In genomic region chr2:118606976-118607375, GRCm38 (mm10) we compare ENCODE assay signal across 23 mouse cellular contexts. TPM values are rescaled to one million over a fixed set of nuclear protein-coding genes. Genes with fewer than 3 reads are reported as not detected.
DNase-seq lines count a peak whose midpoint lies in the region; ATAC-seq and TF ChIP-seq lines count a peak whose summit lies in the region.
"Had no signal": no experiment of that assay in that cellular context is flagged by ENCODE, and none has a peak within 500 bp of the region (broad histone marks: within the 10 kb centered on the region; RNA-seq: fewer than 3 reads in every experiment).

No protein-coding gene starts in this region.

- no peaks in the 10 kb centered on the region for H3K36me3 ChIP-seq in kidney, adult 2 months (ENCODE audit: control insufficient read depth, insufficient read depth, low read length)
- H3K36me3 ChIP-seq in kidney, embryonic 14.5 days (ENCODE audit: control insufficient read depth, insufficient read depth, low read length): peaks cover 86% of the 10 kb centered on the region

- no peaks in the 10 kb centered on the region for H3K27me3 ChIP-seq in kidney, adult 2 months (replicated peaks; ENCODE audit: control insufficient read depth, insufficient read depth, low read length)
- H3K27me3 ChIP-seq in kidney, embryonic 14.5 days (ENCODE audit: control insufficient read depth, insufficient read depth, low read length): no peaks in the 10 kb centered on the region
- H3K27me3 ChIP-seq: embryonic facial prominence, embryonic 15.5 days had no signal

- H3K4me1 ChIP-seq in kidney, adult 2 months (ENCODE audit: control insufficient read depth, insufficient read depth, low read length): no peaks in the 10 kb centered on the region
- no peaks in the 10 kb centered on the region for H3K4me1 ChIP-seq in kidney, embryonic 14.5 days (ENCODE audit: control insufficient read depth, insufficient read depth, low read length)
- H3K4me1 ChIP-seq: embryonic facial prominence, embryonic 15.5 days; forebrain, embryonic 10.5 days; hindbrain, embryonic 10.5 days had no signal

- H3K9ac ChIP-seq in kidney, embryonic 14.5 days (ENCODE audit: low read depth, low read length): no peak overlapping the region
- H3K9ac ChIP-seq: embryonic facial prominence, embryonic 15.5 days; hindbrain, embryonic 14.5 days had no signal

- H3K27ac ChIP-seq in kidney, adult 2 months (ENCODE audit: insufficient read depth, low read depth, low read length): no peak overlapping the region
- no peak overlapping the region for H3K27ac ChIP-seq in kidney, embryonic 14.5 days (ENCODE audit: low read depth, low read length)
- H3K27ac ChIP-seq: embryonic facial prominence, embryonic 15.5 days; forebrain, embryonic 10.5 days; gastrocnemius, adult 2 months; hindbrain, embryonic 10.5 days; hindbrain, embryonic 14.5 days had no signal

- H3K9me3 ChIP-seq in kidney, embryonic 14.5 days (ENCODE audit: control insufficient read depth, low read length): no peaks in the 10 kb centered on the region
- H3K9me3 ChIP-seq: embryonic facial prominence, embryonic 15.5 days; G1E had no signal

- peak; percentile 7 for DNase-seq in adrenal gland, adult 2 months
- DNase-seq in adrenal gland, postnatal 10 days: no peak
- peak; percentile 24 for DNase-seq in kidney, adult 2 months
- DNase-seq in kidney, adult 18-20 months: no peak
- DNase-seq in kidney, postnatal 36 days: peak; percentile 12 to 15
- DNase-seq in R1 (ENCODE audit: low read depth, low spot score): peak; percentile 61
- DNase-seq: B cell, adult 2 months; cerebellum, adult 11 months; cerebellum, adult 8-10 months; cerebellum, postnatal 14 days; embryo, embryonic 11 days; gastrocnemius, adult 2 months; gastrocnemius, postnatal 25 days; heart, postnatal 14 days had no signal

- no peak overlapping the region for H3K4me2 ChIP-seq in kidney, embryonic 14.5 days (replicated peaks; ENCODE audit: low read depth, low read length)
- H3K4me2 ChIP-seq: embryonic facial prominence, embryonic 15.5 days; hindbrain, embryonic 14.5 days had no signal

- ATAC-seq in kidney, embryonic 14.5 days (ENCODE audit: low FRiP score, low TSS enrichment): no peak
- ATAC-seq: CD4-positive, CD25-positive, alpha-beta regulatory T cell, adult 4 months; forebrain, embryonic 14.5 days had no signal

- TF ChIP-seq POLR2A in kidney, adult 2 months (IDR thresholded peaks at IDR 0.05; ENCODE audit: low read depth, low read length): no peak

- TF ChIP-seq CTCF in kidney, adult 2 months (conservative IDR thresholded peaks at IDR 0.05; ENCODE audit: insufficient read depth, insufficient read length, low read depth, low read length): no peak

- WGBS in kidney, adult 2 months: 45% methylated on average over 5 of the region's 5 CpGs
- 54% methylated on average over 5 of the region's 5 CpGs for WGBS in kidney, embryonic 14.5 days

- H3K4me3 ChIP-seq in kidney, adult 2 months (ENCODE audit: insufficient read depth, low read depth, low read length): no peak overlapping the region
- no peak overlapping the region for H3K4me3 ChIP-seq in kidney, embryonic 14.5 days (ENCODE audit: low read length)
- H3K4me3 ChIP-seq: embryonic facial prominence, embryonic 15.5 days; erythroblast, embryonic 14.5 days; forebrain, embryonic 10.5 days; gastrocnemius, adult 2 months; hindbrain, embryonic 10.5 days had no signal

RNA-seq across cellular contexts. Expression of gene Bub1b, which starts 9.0 kb away (rescaled TPM):
- 1 to 10 TPM; 2.8 to 4.6 TPM for total RNA-seq in adrenal gland, adult 2 months (2021)
- 1.0 and 1.1 TPM in 2 replicates for polyA plus RNA-seq in adrenal gland, adult 2 months (2012; rRNA removed)
- 10 to 100 TPM; 21.6 to 27.2 TPM for total RNA-seq in adrenal gland, postnatal 10 days (2021)
- 0.68 and 0.72 TPM in 2 replicates for polyA plus RNA-seq in kidney, adult 2 months (2012; rRNA removed)
- 63.7 and 107 TPM in 2 replicates for polyA plus RNA-seq in kidney, embryonic 14.5 days (2014; fragmentation: Nextera tagmentation; extraction: Ambion mirVana)

RNA-seq across cellular contexts. Expression of gene Pak6, which starts 56.1 kb away (rescaled TPM):
- total RNA-seq in adrenal gland, adult 2 months (2021): 10 to 100 TPM; 12.0 to 22.5 TPM
- polyA plus RNA-seq in adrenal gland, adult 2 months (2012; rRNA removed): 35.3 and 38.7 TPM in 2 replicates
- 10 to 100 TPM in 1 of 2 experiments, 1 to 10 TPM in 1; 8.0 to 13.6 TPM for total RNA-seq in adrenal gland, postnatal 10 days (2021)
- 10.9 and 13.7 TPM in 2 replicates for polyA plus RNA-seq in kidney, adult 2 months (2012; rRNA removed)
- 0.54 and 0.90 TPM in 2 replicates for polyA plus RNA-seq in kidney, embryonic 14.5 days (2014; fragmentation: Nextera tagmentation; extraction: Ambion mirVana)
- total RNA-seq: gastrocnemius, adult 2 months had no signal

RNA-seq across cellular contexts. Expression of gene Bmf, which starts 57.5 kb away (rescaled TPM):
- 10 to 100 TPM in 1 of 2 experiments, 1 to 10 TPM in 1; 8.9 to 15.9 TPM for total RNA-seq in adrenal gland, adult 2 months (2021)
- 29.6 and 31.1 TPM in 2 replicates for polyA plus RNA-seq in adrenal gland, adult 2 months (2012; rRNA removed)
- 10 to 100 TPM; 18.6 to 23.1 TPM for total RNA-seq in adrenal gland, postnatal 10 days (2021)
- 9.1 and 10.5 TPM in 2 replicates for polyA plus RNA-seq in kidney, adult 2 months (2012; rRNA removed)
- 6.0 and 9.6 TPM in 2 replicates for polyA plus RNA-seq in kidney, embryonic 14.5 days (2014; fragmentation: Nextera tagmentation; extraction: Ambion mirVana)
- polyA plus RNA-seq: G1E had no signal

Comparison
In these comparisons a context has a peak if more than half of its experiments do, and no peak if none do; other contexts are left out.
1. DNase-seq: peak in adrenal gland, adult 2 months (single experiment), kidney, adult 2 months (single experiment), kidney, postnatal 36 days (2 of 2) and R1 (single experiment); none in adrenal gland, postnatal 10 days (single experiment) and kidney, adult 18-20 months (single experiment).
2. RNA of gene Bub1b, which starts 9.0 kb away (polyA plus RNA-seq): 63.7 to 107 TPM in kidney, embryonic 14.5 days; 1.0 to 1.1 TPM in adrenal gland, adult 2 months and 0.68 to 0.72 TPM in kidney, adult 2 months; every median in the first group is over 10 times any median in the second.